Mouse (Mus musculus): Measurements from ENCODE around the gene Nadk. TPM values are rescaled to one million over a fixed set of nuclear protein-coding genes. Genes with fewer than 3 reads are reported as not detected.

Gene Nadk
- polyA plus RNA-seq, 1 experiment from 2014 or later: 93.6 TPM

DNA sequence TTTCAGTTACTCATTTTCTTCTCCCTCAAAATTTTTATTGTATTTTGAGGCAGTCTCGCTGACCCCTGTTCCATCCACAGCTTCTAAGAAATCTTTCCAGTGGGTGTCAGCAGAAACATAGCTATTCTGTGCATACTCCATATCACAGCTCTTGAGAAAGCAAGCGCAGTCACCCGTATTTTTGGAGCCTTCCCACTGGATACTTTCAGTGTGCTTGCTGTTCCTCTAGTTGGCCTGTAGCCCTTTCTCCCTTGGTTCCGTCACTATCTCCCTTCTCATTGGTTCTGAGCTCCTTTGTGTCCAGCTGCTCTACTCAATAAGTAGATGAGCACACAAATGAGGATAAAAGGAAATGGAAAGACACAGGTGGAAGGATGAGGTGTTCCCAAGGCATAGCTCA, 11.1 kb upstream of the Nadk start:
- ATAC-seq (replicated peaks; ENCODE audit: low FRiP score, low TSS enrichment, low read depth): no peak
- WGBS: 94% methylated on average over 4 of the region's 4 CpGs
- H3K36me3 ChIP-seq (ENCODE audit: control insufficient read depth, insufficient read depth, low read length): peaks cover 88% of the 10 kb centered on the region

GRCm38 (mm10) chr4:155552917-155553532, 9.2 kb upstream of the Nadk start:
- H3K9ac ChIP-seq (ENCODE audit: low read length): no peak overlapping the region
- no peak overlapping the region for H3K27ac ChIP-seq (ENCODE audit: low read depth)
- H3K4me2 ChIP-seq (ENCODE audit: low read length): no peak overlapping the region
- H3K36me3 ChIP-seq (ENCODE audit: control insufficient read depth, insufficient read depth, low read length): peaks cover 99% of the 10 kb centered on the region
- no peak for DNase-seq (ENCODE audit: low spot score)
- ATAC-seq (replicated peaks; ENCODE audit: low FRiP score, low TSS enrichment, low read depth): no peak
- H3K4me3 ChIP-seq (ENCODE audit: low read depth, low read length): no peak overlapping the region
- WGBS: 91% methylated on average over 6 of the region's 6 CpGs
- no peaks in the 10 kb centered on the region for H3K9me3 ChIP-seq (ENCODE audit: control insufficient read depth, low read length)
- H3K27me3 ChIP-seq (replicated peaks; ENCODE audit: control insufficient read depth, insufficient read depth, low read length): no peaks in the 10 kb centered on the region
- H3K4me1 ChIP-seq (replicated peaks; ENCODE audit: control insufficient read depth, insufficient read depth, low read length): no peaks in the 10 kb centered on the region

More for the DNA sequence above, 11.1 kb upstream of the Nadk start:
- no peaks in the 10 kb centered on the region for H3K4me1 ChIP-seq (replicated peaks; ENCODE audit: control insufficient read depth, insufficient read depth, low read length)
- no peak overlapping the region for H3K9ac ChIP-seq (ENCODE audit: low read length)
- no peak overlapping the region for H3K27ac ChIP-seq (ENCODE audit: low read depth)
- no peak overlapping the region for H3K4me2 ChIP-seq (ENCODE audit: low read length)
- H3K9me3 ChIP-seq (ENCODE audit: control insufficient read depth, low read length): no peaks in the 10 kb centered on the region
- no peak for DNase-seq (ENCODE audit: low spot score)
- H3K4me3 ChIP-seq (ENCODE audit: low read depth, low read length): no peak overlapping the region
- H3K27me3 ChIP-seq (replicated peaks; ENCODE audit: control insufficient read depth, insufficient read depth, low read length): no peaks in the 10 kb centered on the region

- H3K4me1 ChIP-seq (replicated peaks; ENCODE audit: control insufficient read depth, insufficient read depth, low read length): no peaks in the 10 kb centered on the region
- ATAC-seq (replicated peaks; ENCODE audit: low FRiP score, low TSS enrichment, low read depth): no peak
- H3K4me2 ChIP-seq (ENCODE audit: low read length): no peak overlapping the region
- H3K9ac ChIP-seq (ENCODE audit: low read length): no peak overlapping the region
- WGBS: 76% methylated on average over 4 of the region's 4 CpGs
- H3K27me3 ChIP-seq (replicated peaks; ENCODE audit: control insufficient read depth, insufficient read depth, low read length): no peaks in the 10 kb centered on the region
- H3K4me3 ChIP-seq (ENCODE audit: low read depth, low read length): no peak overlapping the region
- H3K27ac ChIP-seq (ENCODE audit: low read depth): no peak overlapping the region
- peaks cover 99% of the 10 kb centered on the region for H3K36me3 ChIP-seq (ENCODE audit: control insufficient read depth, insufficient read depth, low read length)
- DNase-seq (ENCODE audit: low spot score): no peak
- H3K9me3 ChIP-seq (ENCODE audit: control insufficient read depth, low read length): no peaks in the 10 kb centered on the region
Measured at GRCm38 (mm10) chr4:155554880-155555279, 7.3 kb upstream of the Nadk start.

GRCm38 (mm10) chr4:155555464-155555863, 6.7 kb upstream of the Nadk start:
- Histone ChIP-seq H3K4me3 (ENCODE audit: low read depth, low read length) (no peak overlapping the region), H3K4me2 (ENCODE audit: low read length) (no peak overlapping the region), H3K27me3 (replicated peaks; ENCODE audit: control insufficient read depth, insufficient read depth, low read length) (no peaks in the 10 kb centered on the region), H3K9ac (ENCODE audit: low read length) (no peak overlapping the region), H3K36me3 (ENCODE audit: control insufficient read depth, insufficient read depth, low read length) (peaks cover 99% of the 10 kb centered on the region), H3K9me3 (ENCODE audit: control insufficient read depth, low read length) (no peaks in the 10 kb centered on the region), H3K4me1 (replicated peaks; ENCODE audit: control insufficient read depth, insufficient read depth, low read length) (no peaks in the 10 kb centered on the region), H3K27ac (ENCODE audit: low read depth) (no peak overlapping the region)
- WGBS: 68% methylated on average over 1 of the region's 1 CpGs
- ATAC-seq (replicated peaks; ENCODE audit: low FRiP score, low TSS enrichment, low read depth) (no peak), DNase-seq (ENCODE audit: low spot score) (no peak)

- no peak overlapping the region for H3K4me2 ChIP-seq (ENCODE audit: low read length)
- H3K27ac ChIP-seq (ENCODE audit: low read depth): no peak overlapping the region
- ATAC-seq (replicated peaks; ENCODE audit: low FRiP score, low TSS enrichment, low read depth): no peak
- no peak overlapping the region for H3K4me3 ChIP-seq (ENCODE audit: low read depth, low read length)
- peaks cover 66% of the 10 kb centered on the region for H3K36me3 ChIP-seq (ENCODE audit: control insufficient read depth, insufficient read depth, low read length)
- no peaks in the 10 kb centered on the region for H3K9me3 ChIP-seq (ENCODE audit: control insufficient read depth, low read length)
- WGBS: 44% methylated on average over 6 of the region's 6 CpGs
- no peak overlapping the region for H3K9ac ChIP-seq (ENCODE audit: low read length)
- DNase-seq (ENCODE audit: low spot score): no peak
- peaks cover 17% of the 10 kb centered on the region for H3K4me1 ChIP-seq (replicated peaks; ENCODE audit: control insufficient read depth, insufficient read depth, low read length)
- no peaks in the 10 kb centered on the region for H3K27me3 ChIP-seq (replicated peaks; ENCODE audit: control insufficient read depth, insufficient read depth, low read length)
Measured at GRCm38 (mm10) chr4:155559454-155559853, 2.7 kb upstream of the Nadk start.

DNA sequence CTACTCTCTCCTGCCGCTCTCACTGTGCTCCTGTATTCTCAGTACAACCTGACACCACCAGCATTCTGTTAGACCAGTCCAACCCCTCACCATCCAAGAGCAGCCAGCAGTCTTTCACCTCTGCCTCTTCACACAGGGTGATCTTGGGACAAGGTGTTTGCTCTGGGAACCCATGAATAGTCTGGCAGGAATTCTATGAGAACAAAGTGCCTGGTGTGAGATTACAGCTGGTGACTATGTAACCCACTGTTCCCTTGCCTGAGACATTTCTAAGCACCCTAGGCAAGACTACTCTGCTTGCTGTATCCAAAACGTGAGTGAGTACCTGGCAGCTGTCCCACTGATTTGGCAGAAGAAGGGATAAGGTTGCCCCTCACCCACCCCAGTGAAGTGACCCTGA, 1.2 kb upstream of the Nadk start:
- no peaks in the 10 kb centered on the region for H3K27me3 ChIP-seq (replicated peaks; ENCODE audit: control insufficient read depth, insufficient read depth, low read length)
- ATAC-seq (replicated peaks; ENCODE audit: low FRiP score, low TSS enrichment, low read depth) (no peak), DNase-seq (ENCODE audit: low spot score) (no peak)
- no peak overlapping the region for H3K9ac ChIP-seq (ENCODE audit: low read length)
- H3K27ac ChIP-seq (ENCODE audit: low read depth): no peak overlapping the region
- H3K9me3 ChIP-seq (ENCODE audit: control insufficient read depth, low read length): no peaks in the 10 kb centered on the region
- H3K4me2 ChIP-seq (ENCODE audit: low read length): no peak overlapping the region
- 54% methylated on average over 2 of the region's 2 CpGs for WGBS
- H3K4me1 ChIP-seq (replicated peaks; ENCODE audit: control insufficient read depth, insufficient read depth, low read length): peaks cover 30% of the 10 kb centered on the region
- peaks cover 52% of the 10 kb centered on the region for H3K36me3 ChIP-seq (ENCODE audit: control insufficient read depth, insufficient read depth, low read length)
- no peak overlapping the region for H3K4me3 ChIP-seq (ENCODE audit: low read depth, low read length)

DNA sequence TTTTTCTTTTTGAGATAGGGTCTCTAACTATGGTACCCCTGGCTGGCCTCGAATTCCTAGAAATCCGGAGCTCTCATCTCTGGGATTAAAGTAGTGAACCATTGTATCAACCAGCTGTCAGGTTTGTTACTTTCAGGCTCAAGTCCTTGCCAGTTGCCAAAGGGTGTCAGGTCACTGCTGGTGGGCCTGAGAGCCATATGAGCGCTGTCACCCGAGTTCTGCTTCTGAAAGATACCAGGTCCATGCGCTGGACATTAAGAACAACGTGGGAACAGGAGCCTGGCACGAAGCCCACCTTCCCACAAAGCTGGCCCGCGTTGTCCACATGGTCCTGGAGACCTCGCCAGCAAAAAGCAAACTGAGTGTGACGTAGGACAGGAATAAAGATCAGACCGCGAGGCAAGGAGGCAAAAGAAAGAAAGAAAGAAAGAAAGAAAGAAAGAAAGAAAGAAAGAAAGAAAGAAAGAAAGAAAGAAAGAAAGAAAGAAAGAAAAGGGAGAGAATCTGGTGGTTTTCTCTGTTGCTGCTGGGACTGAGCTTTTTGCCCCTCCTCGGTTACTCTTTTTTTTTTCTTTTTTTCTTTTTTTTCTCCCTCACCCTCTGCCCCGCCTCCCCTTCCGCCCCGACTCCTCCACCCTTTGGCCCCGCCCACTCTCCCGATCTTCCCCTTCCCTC, 684 bp downstream of the Nadk start:
- WGBS: 2% methylated on average over 18 of the region's 19 CpGs
- H3K36me3 ChIP-seq (ENCODE audit: control insufficient read depth, insufficient read depth, low read length): peaks cover 32% of the 10 kb centered on the region
- peak overlapping the region; percentile 29 for H3K9ac ChIP-seq (ENCODE audit: low read length)
- peak; percentile 80 for DNase-seq (ENCODE audit: low spot score)
- ATAC-seq (replicated peaks; ENCODE audit: low FRiP score, low TSS enrichment, low read depth): peak; percentile 34; the same call in 1 of the 2 replicates
- H3K4me3 ChIP-seq (ENCODE audit: low read depth, low read length): peak overlapping the region; percentile 27
- H3K27ac ChIP-seq (ENCODE audit: low read depth): peak overlapping the region; percentile 79
- H3K4me2 ChIP-seq (ENCODE audit: low read length): peak overlapping the region; percentile 55
- peaks cover 34% of the 10 kb centered on the region for H3K4me1 ChIP-seq (replicated peaks; ENCODE audit: control insufficient read depth, insufficient read depth, low read length)
- no peaks in the 10 kb centered on the region for H3K9me3 ChIP-seq (ENCODE audit: control insufficient read depth, low read length)
- H3K27me3 ChIP-seq (replicated peaks; ENCODE audit: control insufficient read depth, insufficient read depth, low read length): no peaks in the 10 kb centered on the region

DNA sequence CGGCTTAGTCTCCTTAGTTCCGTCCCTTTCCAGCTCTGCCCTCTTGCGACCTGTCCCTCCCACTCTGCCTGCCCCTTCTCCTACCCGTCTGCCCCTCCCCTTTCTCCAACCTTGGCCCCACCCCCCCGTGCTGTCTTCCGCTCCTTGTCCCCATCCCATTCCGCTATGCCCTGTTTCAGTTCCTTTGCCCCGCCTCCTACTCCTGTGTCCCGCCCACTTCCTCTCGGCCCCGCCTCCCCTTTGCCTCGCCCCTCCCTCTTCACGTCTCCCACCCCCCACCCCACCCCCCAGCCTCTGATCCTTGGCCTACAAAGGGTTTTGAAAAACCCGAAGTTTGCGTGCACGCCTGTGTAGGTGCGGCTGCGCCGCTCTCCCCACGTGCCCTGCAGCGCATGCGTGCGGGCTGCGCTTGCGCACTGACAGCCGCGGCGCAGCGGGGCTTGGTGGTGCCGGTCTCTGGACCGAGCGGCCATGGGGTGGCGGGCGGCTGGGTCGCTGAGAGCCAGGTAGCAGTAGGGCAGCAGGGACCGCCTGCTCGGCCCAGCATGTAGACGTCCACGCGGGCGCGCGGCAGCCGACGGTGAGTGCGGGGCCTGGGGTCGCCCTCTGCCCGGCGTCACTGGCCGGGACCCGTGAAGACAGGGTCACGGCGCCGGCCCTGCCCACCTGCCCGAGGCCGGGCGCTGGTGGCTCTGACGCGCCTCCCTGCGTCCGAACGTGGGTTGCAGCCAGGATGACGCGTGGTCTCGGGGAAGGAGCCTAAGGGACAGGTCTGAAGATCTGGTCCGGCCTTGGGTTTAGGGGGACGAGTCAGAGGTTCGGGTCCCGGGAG, 1.4 kb downstream of the Nadk start:
- peaks cover 25% of the 10 kb centered on the region for H3K36me3 ChIP-seq (ENCODE audit: control insufficient read depth, insufficient read depth, low read length)
- H3K4me3 ChIP-seq (ENCODE audit: low read depth, low read length): peak overlapping the region; percentile 76
- no peaks in the 10 kb centered on the region for H3K9me3 ChIP-seq (ENCODE audit: control insufficient read depth, low read length)
- peak overlapping the region; percentile 79 for H3K9ac ChIP-seq (ENCODE audit: low read length)
- H3K4me1 ChIP-seq (replicated peaks; ENCODE audit: control insufficient read depth, insufficient read depth, low read length): peaks cover 34% of the 10 kb centered on the region
- ATAC-seq (replicated peaks; ENCODE audit: low FRiP score, low TSS enrichment, low read depth) (peak; percentile 95), DNase-seq (ENCODE audit: low spot score) (peak; percentile 100)
- peak overlapping the region; percentile 78 for H3K4me2 ChIP-seq (ENCODE audit: low read length)
- WGBS: under 1% methylated on average over 65 of the region's 69 CpGs
- no peaks in the 10 kb centered on the region for H3K27me3 ChIP-seq (replicated peaks; ENCODE audit: control insufficient read depth, insufficient read depth, low read length)
- peak overlapping the region; percentile 90 for H3K27ac ChIP-seq (ENCODE audit: low read depth)
